8 mouse cellular contexts compared by ENCODE assay signal in genomic region chr1:139422941-139423340, GRCm38 (mm10). TPM values are rescaled to one million over a fixed set of nuclear protein-coding genes. Genes with fewer than 3 reads are reported as not detected.
DNase-seq lines count a peak whose midpoint lies in the region; ATAC-seq and TF ChIP-seq lines count a peak whose summit lies in the region.

No protein-coding gene starts in this region.

- H3K9ac ChIP-seq in neural tube, embryonic 11.5 days (ENCODE audit: low read length), result peak overlapping the region; percentile 96
- H3K9ac ChIP-seq in kidney, postnatal 0 days (ENCODE audit: low read depth, low read length), result peak overlapping the region; percentile 96

- WGBS in neural tube, embryonic 11.5 days, result 34% methylated on average over 10 of the region's 10 CpGs
- WGBS in heart, embryonic 10.5 days, result 28% methylated on average over 10 of the region's 10 CpGs
- 13% methylated on average over 10 of the region's 10 CpGs for WGBS in kidney, postnatal 0 days
- WGBS in macrophage (ENCODE audit: missing documents), result 42% methylated on average over 10 of the region's 10 CpGs

- peak overlapping the region; percentile 90; the same call in 1 of the 2 replicates for H3K27ac ChIP-seq in neural tube, embryonic 11.5 days (ENCODE audit: low read depth, low read length)
- no peak overlapping the region for H3K27ac ChIP-seq in bone marrow macrophage, adult 2 months (ENCODE audit: insufficient read depth, low read depth, low read length)
- H3K27ac ChIP-seq in heart, embryonic 10.5 days, result peak overlapping the region; percentile 99; the same call in 1 of the 2 replicates
- peak overlapping the region; percentile 90 for H3K27ac ChIP-seq in kidney, postnatal 0 days
- no peak overlapping the region for H3K27ac ChIP-seq in macrophage

- H3K9me3 ChIP-seq in neural tube, embryonic 11.5 days (ENCODE audit: control insufficient read depth, low read length), result no peaks in the 10 kb centered on the region
- H3K9me3 ChIP-seq in heart, embryonic 10.5 days, result no peaks in the 10 kb centered on the region
- H3K9me3 ChIP-seq in kidney, postnatal 0 days (replicated peaks; ENCODE audit: low read length), result no peaks in the 10 kb centered on the region

- H3K4me2 ChIP-seq in neural tube, embryonic 11.5 days (ENCODE audit: low read depth), result peak overlapping the region; percentile 81
- peak overlapping the region; percentile 80 for H3K4me2 ChIP-seq in kidney, postnatal 0 days (ENCODE audit: low read length)

- peaks cover 24% of the 10 kb centered on the region for H3K4me1 ChIP-seq in neural tube, embryonic 11.5 days (ENCODE audit: control insufficient read depth, insufficient read depth, low read length)
- peaks cover 11% of the 10 kb centered on the region for H3K4me1 ChIP-seq in bone marrow macrophage, adult 2 months (ENCODE audit: control insufficient read depth, insufficient read depth, low read length)
- H3K4me1 ChIP-seq in heart, embryonic 10.5 days, result peaks cover 29% of the 10 kb centered on the region; the same call in 1 of the 2 replicates
- peaks cover 4% of the 10 kb centered on the region; the same call in 1 of the 2 replicates for H3K4me1 ChIP-seq in kidney, postnatal 0 days (replicated peaks; ENCODE audit: insufficient read depth, low read length)

- peaks cover 50% of the 10 kb centered on the region for H3K79me2 ChIP-seq in macrophage (ENCODE audit: inconsistent target)

- no peaks in the 10 kb centered on the region for H3K36me3 ChIP-seq in neural tube, embryonic 11.5 days (ENCODE audit: control insufficient read depth, insufficient read depth, low read length)
- no peaks in the 10 kb centered on the region for H3K36me3 ChIP-seq in heart, embryonic 10.5 days
- H3K36me3 ChIP-seq in kidney, postnatal 0 days (ENCODE audit: insufficient read depth, low read length), result no peaks in the 10 kb centered on the region
- H3K36me3 ChIP-seq in macrophage (ENCODE audit: inconsistent target), result no peaks in the 10 kb centered on the region

- peak overlapping the region; percentile 88 for H3K4me3 ChIP-seq in neural tube, embryonic 11.5 days (ENCODE audit: low read depth, low read length)
- H3K4me3 ChIP-seq in bone marrow macrophage, adult 2 months (ENCODE audit: insufficient read depth, low read length), result peak overlapping the region; percentile 89
- H3K4me3 ChIP-seq in heart, embryonic 10.5 days, result peak overlapping the region; percentile 89
- peak overlapping the region; percentile 78 for H3K4me3 ChIP-seq in kidney, postnatal 0 days (replicated peaks; ENCODE audit: low read depth, low read length)
- H3K4me3 ChIP-seq in macrophage (ENCODE audit: inconsistent target), result peak overlapping the region; percentile 65

- ATAC-seq in neural tube, embryonic 11.5 days (ENCODE audit: insufficient read depth, low FRiP score, low TSS enrichment), result no peak
- no peak for ATAC-seq in kidney, postnatal 0 days (replicated peaks; ENCODE audit: low FRiP score, low read depth)

- TF ChIP-seq POLR2A in bone marrow macrophage, adult 2 months (IDR thresholded peaks at IDR 0.05; ENCODE audit: borderline replicate concordance, low read depth, low read length), result no peak

- no peak for TF ChIP-seq CTCF in bone marrow macrophage, adult 2 months (IDR thresholded peaks at IDR 0.05; ENCODE audit: low read depth, low read length)
- no peak for TF ChIP-seq CTCF in kidney, postnatal 0 days (IDR thresholded peaks at IDR 0.05; ENCODE audit: low read depth)

- DNase-seq in neural tube, embryonic 11.5 days (ENCODE audit: low spot score), result no peak
- no peak for DNase-seq in neural tube, embryonic 10.5 days (ENCODE audit: extremely low spot score, low spot score)
- no peak for DNase-seq in heart, embryonic 10.5 days (ENCODE audit: low spot score)
- DNase-seq in kidney, postnatal 0 days (ENCODE audit: low spot score), result peak; percentile 51
- peak; percentile 23 for DNase-seq in thymus, postnatal 14 days
- DNase-seq in layer of hippocampus, adult 9-11 months, result no peak

- H3K27me3 ChIP-seq in neural tube, embryonic 11.5 days (ENCODE audit: control insufficient read depth, insufficient read depth, low read length), result no peaks in the 10 kb centered on the region
- H3K27me3 ChIP-seq in heart, embryonic 10.5 days (ENCODE audit: insufficient read depth, poor library complexity, severe bottlenecking), result no peaks in the 10 kb centered on the region
- H3K27me3 ChIP-seq in kidney, postnatal 0 days (ENCODE audit: insufficient read depth, low read length), result no peaks in the 10 kb centered on the region

RNA-seq across cellular contexts. Expression of gene Zbtb41, which starts 0.9 kb away (rescaled TPM):
- 19.4 and 19.6 TPM in 2 replicates for polyA plus RNA-seq in neural tube, embryonic 11.5 days (2014; fragmentation: Nextera tagmentation; extraction: Ambion mirVana)
- polyA plus RNA-seq in bone marrow macrophage, adult 2 months (2012; ENCODE audit: insufficient read depth, insufficient read length, missing spikeins), result 7.1 and 7.6 TPM in 2 replicates
- polyA plus RNA-seq in heart, embryonic 10.5 days (2016; fragmentation: Nextera tagmentation; extraction: Ambion mirVana), result 8.3 and 9.4 TPM in 2 replicates
- 6.9 and 7.5 TPM in 2 replicates for polyA plus RNA-seq in kidney, postnatal 0 days (2015; fragmentation: Nextera tagmentation; extraction: Ambion mirVana)
- 10 to 100 TPM in 24 of 26 experiments, 1 to 10 TPM in 2; 7.4 to 29.6 (median 18.9) TPM for total RNA-seq in macrophage (2018; cell fraction: chromatin; rRNA removed)
- total RNA-seq in macrophage (2018; cell fraction: cytosol; rRNA removed), result 10 to 100 TPM in 3 of 26 experiments, 1 to 10 TPM in 23; 5.4 to 11.8 (median 7.3) TPM
- total RNA-seq in macrophage (2018; cell fraction: nucleus; rRNA removed), result 10 to 100 TPM in 15 of 26 experiments, 1 to 10 TPM in 11; 6.7 to 27.2 (median 11.4) TPM
- 4.1 to 6.7 TPM (median 6.1 TPM) in 3 replicates for polyA plus RNA-seq in macrophage (2018)

RNA-seq across cellular contexts. Expression of gene Aspm, which starts 31.6 kb away (rescaled TPM):
- 23.7 and 24.1 TPM in 2 replicates for polyA plus RNA-seq in neural tube, embryonic 11.5 days (2014; fragmentation: Nextera tagmentation; extraction: Ambion mirVana)
- 10.5 and 10.8 TPM in 2 replicates for polyA plus RNA-seq in bone marrow macrophage, adult 2 months (2012; ENCODE audit: insufficient read depth, insufficient read length, missing spikeins)
- polyA plus RNA-seq in heart, embryonic 10.5 days (2016; fragmentation: Nextera tagmentation; extraction: Ambion mirVana), result 13.9 and 14.7 TPM in 2 replicates
- 7.1 and 7.2 TPM in 2 replicates for polyA plus RNA-seq in kidney, postnatal 0 days (2015; fragmentation: Nextera tagmentation; extraction: Ambion mirVana)
- 10 to 100 TPM in 1 of 26 experiments, 1 to 10 TPM in 14, under 1 TPM in 11; 0.09 to 14.5 (median 1.5) TPM for total RNA-seq in macrophage (2018; cell fraction: chromatin; rRNA removed)
- 1 to 10 TPM in 9 of 26 experiments, under 1 TPM in 17; 0.08 to 2.3 (median 0.34) TPM for total RNA-seq in macrophage (2018; cell fraction: cytosol; rRNA removed)
- total RNA-seq in macrophage (2018; cell fraction: nucleus; rRNA removed), result 1 to 10 TPM in 14 of 26 experiments, under 1 TPM in 12; 0.22 to 5.8 (median 1.1) TPM
- polyA plus RNA-seq in macrophage (2018), result 0.09 to 1.1 TPM (median 0.88 TPM) in 3 replicates

RNA-seq across cellular contexts. Expression of gene Crb1, which starts 46.0 kb away (rescaled TPM):
- polyA plus RNA-seq in neural tube, embryonic 11.5 days (2014; fragmentation: Nextera tagmentation; extraction: Ambion mirVana), result 2.3 and 2.5 TPM in 2 replicates
- polyA plus RNA-seq in bone marrow macrophage, adult 2 months (2012; ENCODE audit: insufficient read depth, insufficient read length, missing spikeins), result not detected in 2 replicates
- 0.39 and 0.62 TPM in 2 replicates for polyA plus RNA-seq in heart, embryonic 10.5 days (2016; fragmentation: Nextera tagmentation; extraction: Ambion mirVana)
- polyA plus RNA-seq in kidney, postnatal 0 days (2015; fragmentation: Nextera tagmentation; extraction: Ambion mirVana), result 0.29 and 0.32 TPM in 2 replicates
- total RNA-seq in macrophage (2018; cell fraction: chromatin; rRNA removed), result not detected
- not detected for total RNA-seq in macrophage (2018; cell fraction: cytosol; rRNA removed)
- total RNA-seq in macrophage (2018; cell fraction: nucleus; rRNA removed), result not detected
- not detected in 3 replicates for polyA plus RNA-seq in macrophage (2018)

Comparison
In these comparisons a context has a peak if more than half of its experiments do, and no peak if none do; other contexts are left out.
1. DNase-seq: peak in kidney, postnatal 0 days (single experiment) and thymus, postnatal 14 days (single experiment); none in neural tube, embryonic 11.5 days (single experiment), neural tube, embryonic 10.5 days (single experiment), heart, embryonic 10.5 days (single experiment) and layer of hippocampus, adult 9-11 months (single experiment).
2. H3K27ac ChIP-seq: peak in neural tube, embryonic 11.5 days (single experiment), heart, embryonic 10.5 days (single experiment) and kidney, postnatal 0 days (single experiment); none in bone marrow macrophage, adult 2 months (single experiment) and macrophage (single experiment).
3. Peak in every context shown above with its lines, with median percentiles within 50 percentile points of each other: H3K4me3 ChIP-seq.